18 mouse cellular contexts compared by ENCODE assay signal in genomic region chr9:114533848-114534247, GRCm38 (mm10). TPM values are rescaled to one million over a fixed set of nuclear protein-coding genes. Genes with fewer than 3 reads are reported as not detected.
DNase-seq lines count a peak whose midpoint lies in the region; ATAC-seq and TF ChIP-seq lines count a peak whose summit lies in the region.
"Had no signal": no experiment of that assay in that cellular context is flagged by ENCODE, and none has a peak within 500 bp of the region (broad histone marks: within the 10 kb centered on the region; RNA-seq: fewer than 3 reads in every experiment).

No protein-coding gene starts in this region.

- H3K9ac ChIP-seq in lung, embryonic 15.5 days = no peak overlapping the region
- no peak overlapping the region for H3K9ac ChIP-seq in stomach, embryonic 15.5 days
- H3K9ac ChIP-seq: hindbrain, embryonic 13.5 days had no signal

- intact Hi-C loops in heart, postnatal 14 days (cut with DNase I) = no loop called here
- intact Hi-C loops in left cerebral cortex, postnatal 10 days (cut with DNase I) = no loop called here
- intact Hi-C loops in left cerebral cortex, adult 2 months (cut with DNase I) = no loop called here

- H3K27ac ChIP-seq in heart, embryonic 10.5 days = peak overlapping the region; percentile 73
- H3K27ac ChIP-seq in lung, embryonic 15.5 days = 0 out of 2 replicates have a peak overlapping the region, but pooled peaks have one; percentile 18
- no peak overlapping the region for H3K27ac ChIP-seq in stomach, embryonic 15.5 days
- no peak overlapping the region for H3K27ac ChIP-seq in left cerebral cortex, adult 2 months
- H3K27ac ChIP-seq: hindbrain, embryonic 13.5 days had no signal

- no peak for TF ChIP-seq CTCF in lung, adult 2 months (IDR thresholded peaks at IDR 0.05; ENCODE audit: insufficient read depth, low read length)
- TF ChIP-seq CTCF in left cerebral cortex, adult 2 months (IDR thresholded peaks at IDR 0.05) = no peak

- no peaks in the 10 kb centered on the region for H3K36me3 ChIP-seq in heart, embryonic 10.5 days
- no peaks in the 10 kb centered on the region for H3K36me3 ChIP-seq in lung, embryonic 15.5 days
- H3K36me3 ChIP-seq in stomach, embryonic 15.5 days = no peaks in the 10 kb centered on the region
- H3K36me3 ChIP-seq: hindbrain, embryonic 13.5 days had no signal

- no peaks in the 10 kb centered on the region for H3K27me3 ChIP-seq in heart, embryonic 10.5 days (ENCODE audit: insufficient read depth, poor library complexity, severe bottlenecking)
- H3K27me3 ChIP-seq in lung, embryonic 15.5 days = no peaks in the 10 kb centered on the region
- H3K27me3 ChIP-seq in stomach, embryonic 15.5 days (replicated peaks) = no peaks in the 10 kb centered on the region
- H3K27me3 ChIP-seq: hindbrain, embryonic 13.5 days had no signal

- no peaks in the 10 kb centered on the region for H3K9me3 ChIP-seq in heart, embryonic 10.5 days
- no peaks in the 10 kb centered on the region for H3K9me3 ChIP-seq in lung, embryonic 15.5 days
- H3K9me3 ChIP-seq in stomach, embryonic 15.5 days = no peaks in the 10 kb centered on the region
- H3K9me3 ChIP-seq: hindbrain, embryonic 13.5 days had no signal

- peak; percentile 60; the same call in 1 of the 2 replicates for ATAC-seq in lung, embryonic 15.5 days (ENCODE audit: borderline replicate concordance, extremely low read depth, low FRiP score, low TSS enrichment)
- ATAC-seq in granulocyte monocyte progenitor cell, adult 5-6 weeks (replicated peaks; ENCODE audit: poor library complexity, severe bottlenecking) = peak; percentile 91
- ATAC-seq in stomach, embryonic 15.5 days (ENCODE audit: insufficient read depth, low FRiP score, low read depth) = peak; percentile 45; the same call in 1 of the 2 replicates

- H3K4me1 ChIP-seq in heart, embryonic 10.5 days = peaks cover 65% of the 10 kb centered on the region
- peaks cover 37% of the 10 kb centered on the region for H3K4me1 ChIP-seq in lung, embryonic 15.5 days
- H3K4me1 ChIP-seq in lung, adult 2 months (ENCODE audit: control insufficient read depth, insufficient read depth, low read length) = no peaks in the 10 kb centered on the region
- H3K4me1 ChIP-seq in stomach, embryonic 15.5 days = peaks cover 8% of the 10 kb centered on the region

- H3K4me2 ChIP-seq in lung, embryonic 15.5 days = no peak overlapping the region
- H3K4me2 ChIP-seq in stomach, embryonic 15.5 days = no peak overlapping the region
- H3K4me2 ChIP-seq: hindbrain, embryonic 13.5 days had no signal

- 72% methylated on average over 4 of the region's 4 CpGs for WGBS in heart, embryonic 10.5 days
- WGBS in lung, embryonic 15.5 days = 50% methylated on average over 4 of the region's 4 CpGs
- 73% methylated on average over 4 of the region's 4 CpGs for WGBS in lung, adult 2 months
- WGBS in stomach, embryonic 15.5 days = 60% methylated on average over 4 of the region's 4 CpGs

- DNase-seq in heart, embryonic 10.5 days (ENCODE audit: low spot score) = no peak
- DNase-seq in heart, postnatal 14 days = no peak
- DNase-seq in lung, adult 2 months = no peak
- no peak for DNase-seq in left cerebral cortex, postnatal 10 days (ENCODE audit: extremely low spot score in 1 of 2, low spot score in 2 of 2)
- no peak for DNase-seq in left cerebral cortex, adult 2 months (ENCODE audit: extremely low spot score in 1 of 2, low spot score in 2 of 2)
- DNase-seq: cerebellum, postnatal 25 days; heart, adult 11 months; kidney, postnatal 10 days; right cerebral cortex, postnatal 4 days; thymus, adult 18-20 months had no signal

- H3K4me3 ChIP-seq in heart, embryonic 10.5 days = no peak overlapping the region
- no peak overlapping the region for H3K4me3 ChIP-seq in lung, embryonic 15.5 days
- no peak overlapping the region for H3K4me3 ChIP-seq in lung, adult 2 months (replicated peaks; ENCODE audit: extremely low read depth, low read depth, low read length)
- H3K4me3 ChIP-seq in stomach, embryonic 15.5 days (replicated peaks) = no peak overlapping the region
- H3K4me3 ChIP-seq in left cerebral cortex, adult 2 months = no peak overlapping the region
- H3K4me3 ChIP-seq: erythroblast, embryonic 14.5 days; hindbrain, embryonic 13.5 days had no signal

- no peak for TF ChIP-seq POLR2A in lung, adult 2 months (IDR thresholded peaks at IDR 0.05; ENCODE audit: borderline replicate concordance, extremely low read depth, low read depth, low read length)

RNA-seq across cellular contexts. Expression of gene C130032M10Rik, which starts 18.4 kb away (rescaled TPM):
- polyA plus RNA-seq in heart, embryonic 10.5 days (2016; fragmentation: Nextera tagmentation; extraction: Ambion mirVana) = 0.38 and 0.97 TPM in 2 replicates
- total RNA-seq in heart, postnatal 14 days (2021) = not detected
- 0.23 TPM in 1 of 2 replicates, not detected in the other for polyA plus RNA-seq in lung, embryonic 15.5 days (2015; fragmentation: Nextera tagmentation; extraction: Ambion mirVana)
- polyA plus RNA-seq in lung, adult 2 months (2012; rRNA removed) = not detected in 2 replicates
- total RNA-seq in granulocyte monocyte progenitor cell, adult 5-6 weeks (2014; fragmentation: Nextera tagmentation) = not detected in 2 replicates
- total RNA-seq in granulocyte monocyte progenitor cell, adult 5-6 weeks (2017) = not detected in 2 replicates
- polyA plus RNA-seq in stomach, embryonic 15.5 days (2015; fragmentation: Nextera tagmentation; extraction: Ambion mirVana) = 0.19 and 0.64 TPM in 2 replicates
- not detected for total RNA-seq in left cerebral cortex, postnatal 10 days (2021)
- not detected for total RNA-seq in left cerebral cortex, adult 2 months (2021)
- total RNA-seq: adrenal gland, adult 18-20 months; left cerebral cortex, adult 18-20 months; monocyte, adult 5-6 weeks had no signal
- polyA plus RNA-seq: erythroblast, embryonic 14.5 days had no signal

RNA-seq across cellular contexts. Expression of gene Ccr4, which starts 29.1 kb away (rescaled TPM):
- polyA plus RNA-seq in heart, embryonic 10.5 days (2016; fragmentation: Nextera tagmentation; extraction: Ambion mirVana) = not detected in 2 replicates
- total RNA-seq in heart, postnatal 14 days (2021) = under 1 TPM in 1 of 2 experiments, not detected in 1; 0.68 TPM
- 0.37 TPM in 1 of 2 replicates, not detected in the other for polyA plus RNA-seq in lung, embryonic 15.5 days (2015; fragmentation: Nextera tagmentation; extraction: Ambion mirVana)
- polyA plus RNA-seq in lung, adult 2 months (2012; rRNA removed) = 0.69 and 0.75 TPM in 2 replicates
- total RNA-seq in granulocyte monocyte progenitor cell, adult 5-6 weeks (2014; fragmentation: Nextera tagmentation) = not detected in 2 replicates
- total RNA-seq in granulocyte monocyte progenitor cell, adult 5-6 weeks (2017) = not detected in 2 replicates
- polyA plus RNA-seq in stomach, embryonic 15.5 days (2015; fragmentation: Nextera tagmentation; extraction: Ambion mirVana) = 0.04 TPM in 1 of 2 replicates, not detected in the other
- not detected for total RNA-seq in left cerebral cortex, postnatal 10 days (2021)
- total RNA-seq in left cerebral cortex, adult 2 months (2021) = not detected
- total RNA-seq: adrenal gland, adult 18-20 months; left cerebral cortex, adult 18-20 months had no signal
- polyA plus RNA-seq: erythroblast, embryonic 14.5 days; hindbrain, embryonic 13.5 days had no signal

RNA-seq across cellular contexts. Expression of gene Trim71, which starts 30.3 kb away (rescaled TPM):
- polyA plus RNA-seq in heart, embryonic 10.5 days (2016; fragmentation: Nextera tagmentation; extraction: Ambion mirVana) = 2.4 and 3.1 TPM in 2 replicates
- total RNA-seq in heart, postnatal 14 days (2021) = not detected
- polyA plus RNA-seq in lung, embryonic 15.5 days (2015; fragmentation: Nextera tagmentation; extraction: Ambion mirVana) = 1.2 TPM in 2 replicates
- polyA plus RNA-seq in lung, adult 2 months (2012; rRNA removed) = 0.05 and 0.08 TPM in 2 replicates
- total RNA-seq in granulocyte monocyte progenitor cell, adult 5-6 weeks (2014; fragmentation: Nextera tagmentation) = not detected in 2 replicates
- not detected in 2 replicates for total RNA-seq in granulocyte monocyte progenitor cell, adult 5-6 weeks (2017)
- 2.0 and 2.2 TPM in 2 replicates for polyA plus RNA-seq in stomach, embryonic 15.5 days (2015; fragmentation: Nextera tagmentation; extraction: Ambion mirVana)
- total RNA-seq in left cerebral cortex, postnatal 10 days (2021) = under 1 TPM; 0.26 TPM
- total RNA-seq in left cerebral cortex, adult 2 months (2021) = under 1 TPM; 0.72 to 0.84 TPM
- total RNA-seq: adrenal gland, adult 18-20 months; monocyte, adult 5-6 weeks had no signal
- polyA plus RNA-seq: erythroblast, embryonic 14.5 days had no signal

Comparison
In these comparisons a context has a peak if more than half of its experiments do, and no peak if none do; other contexts are left out.
1. H3K27ac ChIP-seq: peak in heart, embryonic 10.5 days (single experiment) and lung, embryonic 15.5 days (single experiment); none in stomach, embryonic 15.5 days (single experiment) and left cerebral cortex, adult 2 months (single experiment).
2. Peak in every context shown above with its lines, with median percentiles within 50 percentile points of each other: ATAC-seq.